Mouse (Mus musculus): ENCODE results near the gene Zhx3. TPM values are rescaled to one million over a fixed set of nuclear protein-coding genes. Genes with fewer than 3 reads are reported as not detected.

The Zhx3 gene
- total RNA-seq (2014; rRNA removed) (42.5 and 53.0 TPM in 2 replicates), polyA plus RNA-seq (2015; fragmentation: Nextera tagmentation; extraction: Ambion mirVana) (17.2 and 18.9 TPM in 2 replicates)

DNA sequence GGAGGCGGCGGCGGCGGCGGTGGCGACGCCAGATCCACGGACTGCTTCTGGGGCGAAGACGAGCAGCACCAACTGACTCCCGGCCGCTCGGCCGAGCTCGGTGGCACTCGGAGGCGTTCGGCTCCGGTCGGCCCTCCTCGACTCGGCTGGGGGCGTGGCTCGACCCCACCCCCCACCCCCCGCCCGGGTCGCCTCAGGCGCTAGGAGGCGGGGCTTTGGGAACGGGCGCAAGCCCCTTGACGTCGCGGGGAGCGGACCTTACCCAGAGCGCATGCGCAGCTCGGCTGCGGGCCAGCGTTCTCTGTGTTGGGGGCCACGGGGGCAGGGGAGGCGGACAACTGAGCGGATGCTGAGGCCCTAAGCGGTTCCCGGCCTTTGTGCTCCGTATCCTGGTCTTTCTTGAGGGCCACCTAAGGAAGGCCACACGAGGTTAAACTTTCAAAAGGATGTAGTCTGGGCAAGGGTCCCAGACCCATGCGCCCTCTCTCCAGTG, at the start of gene Zhx3:
Gene Zhx3, minus strand, starts transcription at position 109 of the 493 bp plus-strand sequence.
- under 1% methylated on average over 36 of the region's 48 CpGs for WGBS
- Histone ChIP-seq H3K36me3 (ENCODE audit: insufficient read depth, low read length) (no peaks in the 10 kb centered on the region), H3K4me1 (ENCODE audit: insufficient read depth, low read length) (0 out of 2 replicates have a peak, but pooled peaks cover 6% of the 10 kb centered on the region), H3K27me3 (ENCODE audit: insufficient read depth, low read length) (no peaks in the 10 kb centered on the region), H3K9ac (replicated peaks; ENCODE audit: low read length) (peak within 1 kb of the TSS; percentile 95), H3K27ac (peak within 1 kb of the TSS; percentile 98), H3K4me2 (ENCODE audit: low read depth, low read length) (peak within 1 kb of the TSS; percentile 56), H3K9me3 (ENCODE audit: low read length) (no peaks in the 10 kb centered on the region), H3K4me3 (ENCODE audit: low read length) (peak within 1 kb of the TSS; percentile 91)
- DNase-seq (ENCODE audit: low spot score) (peak; percentile 97), ATAC-seq (peak; percentile 98)
- no peak for TF ChIP-seq CTCF (IDR thresholded peaks at IDR 0.05; ENCODE audit: low read depth)

DNA sequence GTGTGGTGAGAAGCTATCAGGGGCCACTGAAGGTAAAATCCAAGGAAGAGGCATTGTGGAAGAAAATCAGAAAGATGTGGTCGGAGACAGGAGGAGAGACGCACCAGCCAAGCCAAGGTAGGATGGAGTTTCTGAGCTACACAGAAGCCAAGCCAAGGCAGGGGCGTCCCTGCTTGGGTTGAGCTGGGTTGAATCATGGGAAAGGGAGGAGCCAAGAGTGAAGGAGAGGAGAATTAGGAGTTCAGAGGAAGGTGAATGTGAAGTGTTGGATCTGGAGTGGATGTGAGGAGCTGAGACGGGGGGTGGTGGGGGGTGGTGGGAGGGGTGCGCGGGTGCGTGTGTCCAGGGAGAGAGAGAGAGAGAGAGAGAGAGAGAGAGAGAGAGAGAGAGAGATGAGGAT, 48.5 kb upstream of the Zhx3 start:
- Histone ChIP-seq H3K4me2 (ENCODE audit: low read depth, low read length) (no peak overlapping the region), H3K9me3 (ENCODE audit: low read length) (no peaks in the 10 kb centered on the region), H3K9ac (replicated peaks; ENCODE audit: low read length) (no peak overlapping the region), H3K4me3 (ENCODE audit: low read length) (no peak overlapping the region), H3K36me3 (ENCODE audit: insufficient read depth, low read length) (no peaks in the 10 kb centered on the region), H3K27me3 (ENCODE audit: insufficient read depth, low read length) (no peaks in the 10 kb centered on the region), H3K4me1 (ENCODE audit: insufficient read depth, low read length) (no peaks in the 10 kb centered on the region), H3K27ac (no peak overlapping the region)
- no peak for TF ChIP-seq CTCF (IDR thresholded peaks at IDR 0.05; ENCODE audit: low read depth)
- ATAC-seq (no peak), DNase-seq (ENCODE audit: low spot score) (no peak)
- WGBS, result 82% methylated on average over 3 of the region's 7 CpGs

DNA sequence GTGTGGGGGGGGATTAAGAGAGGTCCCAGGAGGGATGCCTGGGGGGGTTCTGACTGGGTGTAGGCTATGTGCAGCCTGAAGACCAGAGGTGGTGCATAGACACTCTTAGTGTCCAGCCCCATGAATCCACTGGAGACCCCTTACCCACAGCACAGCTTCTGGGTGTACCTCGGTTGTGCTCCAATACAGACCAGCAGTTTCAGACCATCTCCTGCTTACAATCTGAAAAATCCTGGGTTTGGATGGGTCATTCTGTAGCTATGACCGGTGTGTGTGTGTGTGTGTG, 46.1 kb upstream of the Zhx3 start:
- DNase-seq (ENCODE audit: low spot score), result no peak
- no peak overlapping the region for H3K9ac ChIP-seq (replicated peaks; ENCODE audit: low read length)
- no peaks in the 10 kb centered on the region for H3K9me3 ChIP-seq (ENCODE audit: low read length)
- H3K36me3 ChIP-seq (ENCODE audit: insufficient read depth, low read length), result no peaks in the 10 kb centered on the region
- TF ChIP-seq CTCF (IDR thresholded peaks at IDR 0.05; ENCODE audit: low read depth), result no peak
- ATAC-seq, result no peak
- no peak overlapping the region for H3K4me3 ChIP-seq (ENCODE audit: low read length)
- H3K4me2 ChIP-seq (ENCODE audit: low read depth, low read length), result no peak overlapping the region
- H3K27ac ChIP-seq, result no peak overlapping the region
- H3K27me3 ChIP-seq (ENCODE audit: insufficient read depth, low read length), result no peaks in the 10 kb centered on the region
- 0 out of 2 replicates have a peak, but pooled peaks cover 2% of the 10 kb centered on the region for H3K4me1 ChIP-seq (ENCODE audit: insufficient read depth, low read length)
- WGBS, result 79% methylated on average over 2 of the region's 2 CpGs

DNA sequence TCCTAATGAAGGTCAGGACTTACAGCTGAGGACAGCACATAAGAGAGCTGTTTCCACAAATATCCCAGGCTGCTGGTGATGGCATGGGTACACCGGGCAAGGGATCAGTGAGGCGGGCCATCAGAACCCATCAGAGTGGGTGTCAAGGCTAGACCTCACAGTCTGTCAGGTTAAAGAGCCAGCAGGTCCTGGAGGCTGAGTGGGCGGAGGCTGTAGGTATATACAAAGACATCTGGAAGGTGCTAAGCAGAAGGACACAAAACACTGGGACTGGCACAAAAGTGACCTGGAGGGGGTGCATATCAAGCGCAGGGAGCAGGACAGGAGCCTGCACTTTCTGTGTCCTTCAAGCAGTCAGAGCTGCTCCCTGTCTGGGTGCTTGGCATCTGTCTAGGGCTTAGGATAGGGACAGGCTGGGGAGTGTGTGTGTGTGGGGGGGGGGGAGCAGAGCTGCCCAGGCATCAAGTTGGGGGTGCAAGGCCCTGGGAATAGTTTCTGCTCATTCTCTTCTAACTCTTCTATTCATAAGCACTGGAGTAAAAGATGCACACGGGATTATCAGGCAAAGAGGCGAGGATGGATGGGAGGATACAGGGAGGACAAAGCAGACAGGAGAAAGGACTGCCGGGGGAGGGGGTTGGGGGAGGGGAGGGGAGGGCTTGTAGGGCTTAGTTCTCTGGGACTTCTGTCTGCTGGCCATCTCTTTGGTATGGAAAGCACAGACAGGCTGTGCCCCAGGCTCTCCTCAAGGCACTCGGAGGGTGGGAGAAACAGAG, 45.5 kb upstream of the Zhx3 start:
- DNase-seq (ENCODE audit: low spot score), result no peak
- Histone ChIP-seq H3K4me2 (ENCODE audit: low read depth, low read length) (no peak overlapping the region), H3K9me3 (ENCODE audit: low read length) (no peaks in the 10 kb centered on the region), H3K27me3 (ENCODE audit: insufficient read depth, low read length) (peaks cover under 1% of the 10 kb centered on the region; the same call in 1 of the 2 replicates), H3K36me3 (ENCODE audit: insufficient read depth, low read length) (no peaks in the 10 kb centered on the region), H3K4me1 (ENCODE audit: insufficient read depth, low read length) (0 out of 2 replicates have a peak, but pooled peaks cover 2% of the 10 kb centered on the region), H3K4me3 (ENCODE audit: low read length) (no peak overlapping the region), H3K9ac (replicated peaks; ENCODE audit: low read length) (no peak overlapping the region), H3K27ac (no peak overlapping the region)
- ATAC-seq, result no peak
- WGBS, result 59% methylated on average over 8 of the region's 8 CpGs
- TF ChIP-seq CTCF (IDR thresholded peaks at IDR 0.05; ENCODE audit: low read depth), result no peak

DNA sequence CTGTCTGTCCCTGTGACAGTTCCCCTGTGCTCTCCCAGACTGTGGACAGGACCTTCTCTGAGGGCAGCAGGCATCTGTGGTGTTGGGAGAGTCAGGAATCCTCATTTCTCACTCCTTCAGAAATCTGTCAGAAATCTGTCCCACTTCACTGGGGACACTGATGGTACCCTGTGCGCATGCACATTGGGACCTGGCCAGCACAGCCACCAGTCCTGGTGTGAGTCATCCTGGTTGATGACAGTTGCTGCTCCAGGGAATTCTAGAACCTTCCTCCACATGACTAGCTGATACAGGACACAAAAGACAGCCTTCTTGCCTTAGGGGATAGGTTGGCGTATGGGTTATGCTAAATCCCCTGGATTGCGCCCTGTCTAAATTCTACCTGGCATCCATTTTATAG, 44.5 kb upstream of the Zhx3 start:
- no peak overlapping the region for H3K27ac ChIP-seq
- no peaks in the 10 kb centered on the region for H3K9me3 ChIP-seq (ENCODE audit: low read length)
- no peak overlapping the region for H3K4me3 ChIP-seq (ENCODE audit: low read length)
- H3K36me3 ChIP-seq (ENCODE audit: insufficient read depth, low read length), result no peaks in the 10 kb centered on the region
- no peak overlapping the region for H3K9ac ChIP-seq (replicated peaks; ENCODE audit: low read length)
- ATAC-seq, result no peak
- H3K4me2 ChIP-seq (ENCODE audit: low read depth, low read length), result no peak overlapping the region
- no peak for DNase-seq (ENCODE audit: low spot score)
- no peak for TF ChIP-seq CTCF (IDR thresholded peaks at IDR 0.05; ENCODE audit: low read depth)
- H3K27me3 ChIP-seq (ENCODE audit: insufficient read depth, low read length), result peaks cover 8% of the 10 kb centered on the region; the same call in 1 of the 2 replicates
- H3K4me1 ChIP-seq (ENCODE audit: insufficient read depth, low read length), result 0 out of 2 replicates have a peak, but pooled peaks cover 2% of the 10 kb centered on the region
- WGBS, result 95% methylated on average over 3 of the region's 3 CpGs

DNA sequence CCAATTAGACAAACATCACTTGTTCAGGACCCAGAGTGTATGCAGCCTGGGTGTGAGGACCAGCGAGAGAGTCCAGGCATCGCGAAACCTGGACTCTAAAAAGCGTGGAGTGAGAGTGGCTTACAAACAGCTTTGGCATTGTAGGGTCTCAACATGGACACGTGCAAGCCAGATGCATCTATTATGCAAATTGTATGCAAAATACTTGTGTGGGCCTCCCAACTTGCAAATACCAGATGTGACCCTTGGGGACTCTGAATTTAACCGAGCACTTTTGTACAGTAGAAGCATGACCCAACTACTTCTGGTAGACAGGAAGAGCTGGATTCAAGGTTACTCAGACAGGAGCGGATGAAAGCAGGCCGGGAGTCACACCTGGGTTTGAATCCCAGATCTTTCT, 43.9 kb upstream of the Zhx3 start:
- no peak for TF ChIP-seq CTCF (IDR thresholded peaks at IDR 0.05; ENCODE audit: low read depth)
- Histone ChIP-seq H3K4me1 (ENCODE audit: insufficient read depth, low read length) (peaks cover 4% of the 10 kb centered on the region), H3K4me3 (ENCODE audit: low read length) (no peak overlapping the region), H3K36me3 (ENCODE audit: insufficient read depth, low read length) (no peaks in the 10 kb centered on the region), H3K27me3 (ENCODE audit: insufficient read depth, low read length) (peaks cover 10% of the 10 kb centered on the region; the same call in 1 of the 2 replicates), H3K9me3 (ENCODE audit: low read length) (no peaks in the 10 kb centered on the region), H3K4me2 (ENCODE audit: low read depth, low read length) (no peak overlapping the region), H3K9ac (replicated peaks; ENCODE audit: low read length) (no peak overlapping the region), H3K27ac (no peak overlapping the region)
- DNase-seq (ENCODE audit: low spot score), result no peak
- 61% methylated on average over 8 of the region's 8 CpGs for WGBS
- ATAC-seq, result no peak
